Mouse (Mus musculus) left cerebral cortex, postnatal 14 days (tissue): ENCODE measurements around the gene Sstr3. TPM values are rescaled to one million over a fixed set of nuclear protein-coding genes. Genes with fewer than 3 reads are reported as not detected.

ENCODE experiments used
- DNase-seq, 2 experiments: peaks; one replicate each; pipeline ENCODE4 v3.0.0; 2021 to 2022; ENCODE audit warnings: low spot score in 2 of 2, mixed read lengths in 1 of 2
- intact Hi-C: fragments of 180-260 bp; cut with DNase I; formaldehyde crosslinking; loops from one replicate; pipeline ENCODE4 v1.15.1; 2025
- total RNA-seq, 2 experiments: library from RNA; stranded (reverse); gene quantifications; 2 replicates each; pipeline ENCODE4 v1.2.3; 2021

Sstr3 gene
- total RNA-seq, 2 experiments from 2014 or later, result 16.7 to 20.6 TPM

DNA sequence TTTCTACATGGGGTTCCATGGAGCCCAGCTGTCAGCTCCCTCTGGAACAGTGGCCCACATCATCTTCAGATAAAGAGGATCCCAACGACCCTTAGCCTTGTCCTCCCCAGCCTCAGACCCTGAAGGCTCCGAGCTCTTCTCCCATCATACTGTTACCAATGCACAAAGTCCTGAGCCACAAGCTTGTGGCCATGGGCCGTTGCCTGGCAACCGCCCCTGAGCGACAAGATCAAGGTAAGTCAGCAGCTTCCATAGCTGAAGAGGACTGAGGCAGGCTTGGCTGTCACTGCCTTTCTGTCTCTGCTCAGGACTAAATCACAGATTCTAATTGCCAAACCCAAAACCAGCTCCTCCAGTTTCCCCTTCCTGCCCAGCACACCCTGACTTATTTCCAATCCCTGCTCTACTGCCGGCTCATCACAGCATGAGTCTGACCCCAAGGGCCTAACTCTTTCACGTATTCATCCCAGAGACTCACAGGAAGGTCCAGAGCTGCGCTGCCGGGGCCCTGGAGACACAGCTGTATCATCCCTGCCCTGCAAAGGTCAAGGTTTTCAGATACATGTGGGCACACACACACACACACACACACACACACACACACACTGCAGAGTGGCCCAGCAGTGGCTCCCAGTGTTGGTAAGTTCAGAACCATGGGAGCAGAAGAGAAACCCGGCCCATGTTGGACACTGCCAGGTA lies 8.6 kb downstream of the Sstr3 start:
- DNase-seq, result no peak
- intact Hi-C loops, result loop anchor here (10.0 kb wide), 1 partner anchor 181 kb away; no protein-coding TSS in a partner anchor

DNA sequence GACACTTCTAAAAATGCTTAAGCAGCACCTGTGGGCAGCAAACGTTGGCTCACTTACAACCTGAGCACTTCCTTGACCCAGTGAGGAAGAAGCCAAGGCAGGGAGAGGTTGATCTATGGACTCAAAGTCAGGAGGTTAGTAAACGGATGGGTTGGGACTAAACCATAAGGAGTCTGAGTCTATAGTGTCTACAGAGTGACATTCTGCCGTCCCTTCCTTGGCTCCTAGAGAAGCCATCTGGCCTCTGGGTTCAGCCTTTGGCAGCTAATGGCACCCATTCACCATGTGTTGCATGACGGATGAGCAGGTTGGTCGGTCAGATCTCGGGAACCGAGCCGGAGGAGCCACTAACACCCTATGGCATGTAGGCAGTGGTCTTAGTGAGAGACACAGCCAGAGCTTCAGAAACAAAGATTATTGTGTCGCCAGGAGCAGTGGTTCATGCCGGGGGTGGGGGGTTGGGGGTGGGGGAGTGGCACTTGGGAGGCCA lies 11.1 kb downstream of the Sstr3 start:
- intact Hi-C loops, result loop anchor here (10.0 kb wide), 1 partner anchor 179 kb away; no protein-coding TSS in a partner anchor
- DNase-seq, result no peak

DNA sequence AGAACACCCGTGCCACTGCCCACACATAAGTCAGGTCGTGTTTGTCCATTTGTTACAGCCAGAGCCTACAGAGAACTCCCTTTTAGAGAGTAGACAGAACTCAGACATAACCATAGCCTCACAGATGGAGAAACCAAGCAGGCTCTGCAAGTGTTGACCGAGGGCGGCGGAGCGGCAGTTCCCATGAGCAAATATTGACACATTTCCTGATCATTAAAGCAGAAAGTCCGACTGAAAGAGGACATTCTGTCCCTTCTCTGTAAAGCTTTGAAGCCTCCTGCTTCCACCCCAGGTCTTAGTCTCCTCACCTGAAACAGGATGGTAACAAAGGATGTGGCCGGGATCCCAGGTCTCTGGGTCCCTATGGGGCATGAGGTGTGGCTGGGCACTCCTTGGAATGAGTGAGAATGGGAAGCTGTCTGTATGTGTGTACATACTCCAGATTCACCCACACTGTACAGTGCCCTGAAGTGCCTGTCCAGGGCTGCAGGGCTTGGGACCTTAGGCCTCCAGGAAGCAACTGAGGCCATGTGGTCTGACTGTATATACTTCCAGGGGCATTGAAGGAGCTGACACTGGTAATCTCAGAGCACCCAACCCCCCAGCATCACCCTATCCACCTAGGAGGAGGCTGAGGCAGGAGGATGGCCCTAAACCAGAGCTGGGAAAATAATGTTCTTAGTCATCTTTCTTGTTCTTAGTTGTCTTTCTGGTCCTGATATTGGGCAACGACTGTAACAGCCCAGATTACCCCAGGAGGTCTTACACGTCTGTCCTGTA lies 11.7 kb downstream of the Sstr3 start:
- intact Hi-C loops, result loop anchor here (10.0 kb wide), 1 partner anchor 178 kb away; no protein-coding TSS in a partner anchor

DNA sequence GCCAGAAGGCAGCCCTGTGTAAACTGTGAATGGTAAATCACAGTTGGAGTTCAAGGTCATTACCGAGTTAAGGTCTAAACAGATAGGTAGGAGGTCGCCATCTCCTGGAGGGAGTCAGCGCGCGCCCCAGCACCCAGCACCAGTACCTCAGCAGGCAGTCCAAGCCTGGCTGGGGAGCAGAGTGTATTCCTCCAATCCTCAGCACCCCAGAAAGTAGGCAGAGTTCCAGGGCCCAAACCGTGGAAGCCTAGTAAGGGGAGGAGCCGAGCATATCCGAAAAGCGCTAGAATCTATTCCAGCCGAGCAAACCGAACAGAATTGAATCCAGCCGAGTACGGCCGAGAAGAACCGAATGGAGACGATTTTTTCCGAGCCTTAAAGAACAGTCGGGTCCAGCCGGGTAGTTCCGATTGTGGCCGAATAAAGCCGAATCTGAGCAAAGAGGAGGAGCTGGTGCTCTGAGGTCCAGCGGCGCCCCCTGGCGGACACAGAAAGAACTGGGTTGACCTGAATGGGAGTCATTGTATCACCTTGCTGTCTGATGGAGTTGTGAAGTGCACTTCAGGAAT lies 12.5 kb downstream of the Sstr3 start:
- intact Hi-C loops, result loop anchor here (10.0 kb wide), 1 partner anchor 177 kb away; no protein-coding TSS in a partner anchor
- peak; percentile 100 for DNase-seq

More for the DNA sequence above, 11.7 kb downstream of the Sstr3 start:
- DNase-seq, result no peak

DNA sequence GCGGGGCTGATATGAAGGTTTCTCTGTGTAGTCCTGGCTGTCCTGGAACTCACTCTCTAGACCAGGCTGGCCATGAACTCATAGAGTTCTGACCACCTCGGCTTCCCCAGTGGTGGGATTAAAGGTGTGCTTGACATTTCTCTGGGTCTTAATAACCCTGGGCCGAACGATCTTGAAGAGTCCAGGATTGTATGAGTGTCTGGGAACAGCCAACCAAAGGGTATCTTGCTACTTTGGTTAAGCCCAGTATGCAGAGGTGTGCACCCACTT lies 13.1 kb downstream of the Sstr3 start:
- no peak for DNase-seq
- intact Hi-C loops, result loop anchor here (10.0 kb wide), 1 partner anchor 177 kb away; no protein-coding TSS in a partner anchor

DNA sequence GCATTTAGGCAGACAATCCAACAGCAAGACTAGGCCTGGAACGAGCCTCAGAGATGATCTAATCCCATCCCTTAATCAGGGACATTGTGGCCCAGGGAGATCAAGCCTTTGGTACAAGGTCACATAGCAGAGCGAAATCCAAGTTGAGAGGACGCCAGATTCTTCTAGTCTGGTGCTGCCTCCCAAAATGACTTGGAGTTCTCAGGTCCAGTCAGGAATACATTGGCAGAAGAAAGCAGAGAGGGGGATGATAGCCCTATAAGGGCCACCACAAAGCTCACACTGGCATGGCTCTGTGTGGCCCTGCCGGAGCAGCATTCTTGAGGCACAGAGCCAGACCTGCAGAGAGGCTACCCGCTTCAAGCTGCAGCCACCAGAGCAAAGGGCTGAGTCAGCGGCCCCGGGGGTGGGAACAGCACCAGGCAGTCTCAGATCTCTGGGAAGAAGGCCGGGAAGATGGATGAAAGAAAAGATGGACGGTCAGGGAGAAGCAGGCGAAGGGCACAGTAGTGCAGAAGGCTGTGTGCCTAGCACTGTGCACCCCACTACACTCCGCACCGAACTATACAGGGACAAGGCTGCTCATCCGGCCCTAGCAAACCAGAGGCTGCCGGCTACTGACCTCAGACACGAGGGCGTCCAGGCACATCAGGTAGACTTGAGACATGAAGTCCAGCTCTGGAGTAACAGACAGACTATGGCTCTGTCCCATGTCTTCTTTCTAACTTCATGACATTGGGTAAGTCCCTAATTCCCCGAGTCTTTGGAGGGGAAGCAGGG lies 13.6 kb downstream of the Sstr3 start, which contains the start of gene C1qtnf6:
Gene C1qtnf6, minus strand, starts transcription at position 746 of the 780 bp plus-strand sequence.
- intact Hi-C loops, result loop anchor here (10.0 kb wide), 1 partner anchor 176 kb away; no protein-coding TSS in a partner anchor
- no peak for DNase-seq

DNA sequence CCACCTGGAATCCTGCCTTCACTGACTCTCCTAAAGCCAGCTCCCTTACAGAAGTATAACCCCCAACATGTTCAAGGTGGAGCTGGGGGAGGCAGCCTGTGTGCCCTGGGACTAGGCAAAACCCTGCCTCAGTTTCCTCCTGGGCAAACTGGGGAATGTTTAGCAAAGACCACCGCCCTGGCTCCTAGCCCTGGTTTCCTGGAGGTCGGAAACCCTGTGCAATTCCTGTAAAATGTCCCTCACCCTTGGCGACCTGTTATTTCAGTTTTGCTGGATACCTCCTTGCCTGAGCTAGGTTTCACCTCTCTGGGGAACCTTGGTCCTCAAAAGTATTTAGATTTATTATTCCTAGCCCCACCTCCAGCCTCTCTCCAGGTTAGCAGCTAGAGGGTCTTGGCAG lies 14.3 kb downstream of the Sstr3 start:
- no peak for DNase-seq
- intact Hi-C loops, result loop anchor here (10.0 kb wide), 1 partner anchor 175 kb away; no protein-coding TSS in a partner anchor

DNA sequence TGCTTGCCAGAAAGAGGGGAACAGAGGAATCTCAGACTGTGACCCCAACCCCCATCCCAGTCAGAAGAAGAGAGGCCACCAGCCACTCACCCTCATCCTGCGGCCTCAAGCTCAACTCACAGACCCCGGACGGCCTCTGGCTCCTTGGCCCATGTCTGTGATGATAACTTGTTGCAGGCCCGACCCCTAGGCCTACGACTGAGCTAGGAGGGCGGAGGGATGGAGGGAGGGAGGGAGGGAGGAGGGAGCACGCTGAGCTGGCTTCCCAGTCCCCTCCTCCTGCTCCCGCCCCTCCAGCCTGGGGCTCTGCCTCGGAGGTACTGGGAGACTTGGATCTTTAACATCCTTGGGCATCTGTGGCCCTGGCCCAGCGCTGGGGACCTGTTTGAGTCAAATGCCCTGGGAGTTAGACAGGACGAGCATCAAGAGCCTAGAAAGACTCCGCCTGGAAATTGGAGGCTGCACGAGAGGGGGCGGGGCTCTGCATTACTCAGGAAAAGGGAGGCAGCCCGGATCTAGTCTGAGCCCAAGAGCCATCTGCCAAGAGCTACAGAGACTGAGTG lies 15.0 kb downstream of the Sstr3 start:
- intact Hi-C loops, result loop anchor here (2.0 kb wide), 1 partner anchor 83 kb away; no protein-coding TSS in a partner anchor
- peak; percentile 68 to 84 for DNase-seq

DNA sequence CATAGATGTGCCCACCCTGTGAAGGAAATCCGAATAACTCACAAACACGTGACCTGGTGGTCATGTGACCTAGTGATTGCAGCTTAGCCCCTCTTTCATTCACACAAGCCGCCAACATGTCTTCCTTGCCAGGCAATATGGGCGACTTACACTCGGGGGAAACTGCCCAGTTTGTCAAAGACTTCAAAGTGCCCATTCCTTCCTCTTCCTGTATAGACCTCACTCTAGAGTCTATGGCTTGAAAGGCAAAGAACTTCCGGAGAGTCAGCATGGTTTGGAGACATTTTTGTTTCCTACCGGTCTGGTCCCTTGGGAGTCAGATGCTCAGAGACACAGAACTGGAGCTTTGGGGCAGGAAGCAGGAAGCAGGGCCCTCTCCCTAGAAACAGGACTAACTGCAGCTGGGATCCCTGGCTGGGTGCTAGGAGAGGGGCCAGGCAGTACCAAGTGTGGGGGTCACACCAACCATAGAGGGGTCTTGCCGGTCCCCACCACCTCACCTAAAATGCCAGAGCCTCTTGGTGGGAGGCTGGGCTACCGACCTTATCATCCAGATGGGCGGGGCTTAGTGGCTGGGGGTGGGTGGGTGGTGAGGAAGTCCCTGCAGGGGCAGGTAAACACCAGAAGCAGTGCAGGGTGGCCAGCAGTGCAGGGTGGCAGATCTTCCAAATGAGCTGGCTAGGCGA lies 15.6 kb downstream of the Sstr3 start:
- intact Hi-C loops, result loop anchor here (2.0 kb wide), 1 partner anchor 82 kb away; no protein-coding TSS in a partner anchor
- DNase-seq, result no peak

DNA sequence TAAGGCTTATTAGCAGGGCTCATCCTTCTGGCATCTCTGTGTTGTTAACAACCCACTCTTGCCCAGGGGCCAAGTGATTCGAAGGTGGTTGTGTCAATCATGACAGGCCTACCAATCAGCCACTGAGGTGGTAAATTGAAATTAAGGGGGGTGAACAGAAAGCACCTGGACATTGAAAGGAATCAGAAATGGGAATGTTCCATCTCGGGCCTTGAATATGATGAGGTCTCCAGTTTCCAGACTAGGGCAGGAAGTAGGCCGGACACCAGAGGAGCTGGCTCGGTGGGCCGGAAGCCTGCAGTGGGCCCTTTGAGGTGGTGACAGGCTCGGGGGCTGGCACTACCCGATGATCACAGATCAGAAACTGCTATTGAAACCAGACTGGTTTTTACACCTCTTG lies 16.5 kb downstream of the Sstr3 start:
- DNase-seq, result peak; percentile 76 to 79
- intact Hi-C loops, result loop anchor here (2.0 kb wide), 1 partner anchor 81 kb away; no protein-coding TSS in a partner anchor

DNA sequence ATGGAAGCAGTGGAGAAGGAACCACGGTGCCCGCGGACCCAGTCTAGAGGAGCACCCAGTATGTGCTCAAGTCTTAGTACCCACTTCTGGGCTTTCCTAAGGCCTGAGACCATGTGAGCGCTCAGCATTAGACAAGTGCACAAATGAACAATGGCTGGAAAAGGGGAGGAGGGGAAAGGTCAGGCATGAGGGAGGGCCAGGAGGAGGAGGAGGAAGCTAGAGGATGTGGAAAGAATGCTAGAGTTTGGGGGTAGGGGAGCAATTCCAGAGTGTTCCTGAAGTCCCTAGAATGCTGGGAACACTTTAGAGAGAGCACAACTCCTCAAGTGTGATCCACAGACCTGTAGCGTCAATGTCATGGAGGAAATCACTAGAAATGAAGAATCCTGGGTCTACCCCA lies 20.3 kb downstream of the Sstr3 start:
- intact Hi-C loops, result no loop called here
- DNase-seq, result no peak

DNA sequence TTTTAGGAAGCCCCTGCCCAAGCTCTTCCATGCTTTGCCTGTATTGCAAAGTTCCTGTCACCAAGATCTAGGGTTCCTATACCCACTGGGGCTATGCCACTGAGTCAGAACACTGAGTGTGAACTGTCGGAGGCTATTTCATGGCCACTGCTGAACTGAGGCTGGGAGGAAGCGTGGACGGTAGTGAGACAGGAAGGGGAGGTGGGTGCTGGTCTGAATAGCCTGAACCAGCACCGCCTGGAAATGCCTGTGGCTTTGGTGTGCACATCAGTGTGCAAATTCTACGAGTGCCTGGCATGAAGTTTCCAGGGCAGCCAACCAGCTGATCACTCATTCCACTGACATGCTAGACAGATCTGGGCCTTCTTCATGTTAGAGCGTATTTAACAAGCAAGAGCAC lies 22.6 kb downstream of the Sstr3 start:
- DNase-seq, result no peak
- intact Hi-C loops, result no loop called here

DNA sequence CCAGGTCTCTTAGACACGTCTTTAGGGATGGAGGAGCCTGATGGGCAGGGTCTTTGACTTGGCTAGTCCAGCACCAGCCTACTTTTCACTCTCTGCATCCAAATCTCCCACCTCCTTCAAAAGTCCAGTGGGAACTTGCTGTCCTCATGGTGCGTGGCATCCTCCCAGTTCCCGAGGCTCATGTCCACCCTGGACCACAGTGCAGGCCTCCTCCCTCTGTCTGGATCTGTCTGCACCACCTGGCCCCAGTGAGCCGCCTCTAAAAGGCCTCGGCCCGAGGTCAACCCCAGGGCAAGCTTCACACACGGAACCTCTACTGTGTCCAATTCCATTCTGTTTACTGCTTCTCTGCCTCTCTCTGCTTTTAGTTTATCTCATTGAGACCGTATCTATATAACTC lies 23.2 kb downstream of the Sstr3 start:
- intact Hi-C loops, result no loop called here
- DNase-seq, result no peak

DNA sequence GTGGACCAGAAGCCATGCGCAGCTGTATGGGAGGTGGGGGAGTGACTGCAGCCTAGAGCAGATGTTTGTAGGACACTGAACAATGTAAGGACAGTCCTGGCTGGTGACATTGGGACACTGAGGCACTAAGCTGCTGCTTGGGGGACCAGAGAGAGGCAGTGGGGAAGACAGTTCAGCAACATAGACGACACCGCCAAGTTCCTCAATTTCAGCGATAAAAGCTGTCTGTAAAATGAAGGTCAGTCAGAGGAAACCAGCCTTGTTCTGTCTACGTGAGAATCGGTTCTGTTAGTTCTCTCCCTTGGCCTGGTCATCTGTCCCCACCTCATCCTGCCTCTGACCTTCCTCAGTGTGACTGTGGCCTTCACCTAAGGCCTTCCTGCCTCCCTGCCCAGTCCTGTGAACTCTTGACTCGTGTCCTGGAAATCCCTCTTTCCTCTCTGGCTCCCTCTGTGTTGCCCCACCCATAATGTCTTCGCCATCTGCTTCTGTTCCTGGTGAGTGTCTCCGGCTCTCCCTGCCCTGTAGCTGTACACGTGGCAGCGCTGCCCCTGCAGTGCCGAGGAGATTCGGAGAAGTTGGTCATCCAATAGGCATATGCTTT lies 24.3 kb downstream of the Sstr3 start:
- intact Hi-C loops, result no loop called here
- DNase-seq, result no peak

DNA sequence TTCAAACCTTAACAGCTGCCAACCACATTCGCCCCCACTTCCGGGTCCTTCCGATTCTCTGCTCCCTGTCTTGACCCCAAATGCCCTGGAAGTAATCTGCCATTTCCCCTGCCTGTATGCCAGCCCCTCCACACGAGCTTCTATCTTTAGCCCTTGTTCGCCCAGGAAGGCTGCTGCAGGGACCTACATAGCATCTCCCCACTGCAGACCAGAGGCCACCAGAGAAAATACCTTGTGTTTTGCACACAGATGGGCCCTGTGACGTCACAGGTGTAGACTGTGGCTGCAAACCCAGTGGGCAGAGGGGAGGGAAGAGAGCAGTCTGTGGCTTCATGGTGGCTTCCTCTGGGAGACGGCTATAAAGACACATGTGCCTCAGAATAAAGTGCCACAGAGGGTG lies 26.3 kb downstream of the Sstr3 start:
- intact Hi-C loops, result no loop called here

DNA sequence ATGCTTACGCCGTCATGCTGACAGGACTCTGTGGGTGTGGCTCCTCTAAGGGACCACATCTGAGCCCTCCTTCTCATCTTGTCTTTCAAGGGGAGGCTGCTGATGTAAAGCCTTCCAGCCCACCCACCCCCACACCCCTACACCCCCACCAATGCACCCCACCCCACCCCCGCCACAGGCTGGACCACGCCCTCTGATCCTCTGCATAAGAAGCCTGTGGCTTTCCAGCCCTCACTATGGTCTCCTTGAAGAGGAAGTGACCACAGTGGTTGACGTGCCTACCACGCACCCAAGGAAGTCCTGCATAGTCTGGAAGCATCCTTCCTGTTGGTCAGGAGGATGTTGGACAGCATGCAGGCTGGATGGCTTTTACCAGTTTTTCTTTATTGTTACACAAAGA lies 28.7 kb downstream of the Sstr3 start:
- intact Hi-C loops, result no loop called here
- DNase-seq, result no peak

More for the DNA sequence above, 26.3 kb downstream of the Sstr3 start:
- DNase-seq, result no peak

DNA sequence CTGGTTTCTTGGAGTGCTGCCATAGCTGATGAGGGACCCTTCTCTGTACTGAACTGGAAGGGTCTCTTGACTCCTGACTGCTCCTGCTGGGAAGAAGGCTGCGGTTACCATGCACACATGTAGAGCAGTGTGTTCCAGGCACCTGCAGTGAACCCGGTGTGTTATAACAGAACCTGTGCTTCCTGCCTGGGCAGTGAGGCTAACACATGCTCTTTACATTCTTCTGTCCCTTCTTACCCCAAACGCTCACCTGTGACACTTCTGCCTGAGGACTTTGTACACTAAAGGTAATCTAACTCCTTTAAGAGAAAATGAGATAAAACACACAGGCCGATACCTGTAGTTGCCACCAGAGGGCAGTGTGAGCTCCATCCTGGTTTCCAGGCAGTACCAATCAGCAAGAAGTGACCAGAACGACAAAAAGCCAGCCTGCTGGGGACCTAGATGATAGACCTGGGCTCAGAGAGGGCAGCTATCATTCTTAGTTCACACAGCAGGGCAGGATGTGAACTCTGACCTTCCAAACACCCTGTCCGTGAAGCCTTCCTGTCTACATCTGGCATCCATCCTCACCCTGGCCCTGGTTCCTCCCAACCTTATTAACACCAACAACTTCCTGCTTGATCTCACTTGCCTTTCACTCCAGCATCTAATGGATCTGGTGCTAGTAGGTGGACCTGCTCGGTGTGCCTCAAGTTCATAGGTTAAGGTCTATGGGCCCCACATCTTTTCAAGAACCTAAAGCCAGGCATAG lies 29.9 kb downstream of the Sstr3 start:
- intact Hi-C loops, result loop anchor here (5.0 kb wide), 1 partner anchor 68 kb away; no protein-coding TSS in a partner anchor
- DNase-seq, result peak; percentile 83 to 87
